Mouse (Mus musculus) brain, embryonic 14.5 days (tissue): ENCODE measurements around the gene Camk2g.

Experiments
- CTCF ChIP-seq: fragments of 200-500 bp; IDR thresholded peaks from 2 replicates; pipeline ENCODE4 v1.5.1; 2012; ENCODE audit warnings: inconsistent platforms, mild to moderate bottlenecking, moderate library complexity, borderline replicate concordance; ENCODE audit not compliant: insufficient read depth, insufficient read length; ENCODE audit errors: extremely low read depth
- POLR2A ChIP-seq: fragments of 200-500 bp; IDR thresholded peaks from 2 replicates; pipeline ENCODE4 v1.6.1; 2012; ENCODE audit warnings: mild to moderate bottlenecking, inconsistent platforms, borderline replicate concordance; ENCODE audit not compliant: poor library complexity, insufficient read depth, insufficient read length, severe bottlenecking; ENCODE audit errors: extremely low read depth

GRCm38 (mm10) chr14:20713832-20714231 lies 80.1 kb downstream of the Camk2g start:
- no peak for TF ChIP-seq CTCF
- no peak for TF ChIP-seq POLR2A
